In genomic region chr11:60811618-60812017, GRCm38 (mm10) we compare ENCODE assay signal across 8 mouse cellular contexts. TPM values are rescaled to one million over a fixed set of nuclear protein-coding genes. Genes with fewer than 3 reads are reported as not detected.
DNase-seq lines count a peak whose midpoint lies in the region; ATAC-seq and TF ChIP-seq lines count a peak whose summit lies in the region.
"Not testable (repeated sequence)": the region's sequence is repeated elsewhere in the genome, so short reads cannot be mapped to it uniquely, and the experiment has no call there.

Shmt1 (minus strand) TSS chr11:60811718.

- H3K4me3 ChIP-seq in MEL (ENCODE audit: control insufficient read depth in 1 of 2, insufficient read depth in 1 of 2, low read depth in 2 of 2, low read length in 2 of 2), result peak within 1 kb of the TSS; percentile 62 to 64
- peak within 1 kb of the TSS; percentile 28 for H3K4me3 ChIP-seq in cortical plate, adult 2 months (ENCODE audit: insufficient read depth, low read length)
- H3K4me3 ChIP-seq in heart, postnatal 0 days (ENCODE audit: low read depth, low read length), result peak within 1 kb of the TSS; percentile 44
- peak within 1 kb of the TSS; percentile 63 for H3K4me3 ChIP-seq in kidney, adult 2 months (ENCODE audit: insufficient read depth, low read depth, low read length)
- peak within 1 kb of the TSS; percentile 57 for H3K4me3 ChIP-seq in liver, embryonic 13.5 days (replicated peaks)
- H3K4me3 ChIP-seq in midbrain, embryonic 14.5 days (replicated peaks; ENCODE audit: low read depth, low read length), result peak within 1 kb of the TSS; percentile 40
- H3K4me3 ChIP-seq in testis, adult 2 months (ENCODE audit: control insufficient read depth, low read depth, low read length), result peak within 1 kb of the TSS; percentile 82

- ATAC-seq in heart, postnatal 0 days (ENCODE audit: insufficient read depth, low read depth); midbrain, embryonic 14.5 days (ENCODE audit: low FRiP score, low TSS enrichment): not testable (repeated sequence)
- 0 out of 2 replicates have a peak, but pooled peaks have one; percentile 1 for ATAC-seq in liver, embryonic 13.5 days (ENCODE audit: low read depth)

- peaks cover 19% of the 10 kb centered on the region for H3K79me2 ChIP-seq in MEL (ENCODE audit: control insufficient read depth, insufficient read depth, low read length, poor library complexity)

- peak within 1 kb of the TSS; percentile 71 for H3K9ac ChIP-seq in MEL (ENCODE audit: control insufficient read depth, low read depth, low read length, poor library complexity, severe bottlenecking)
- peak within 1 kb of the TSS; percentile 28; the same call in 1 of the 2 replicates for H3K9ac ChIP-seq in heart, postnatal 0 days (replicated peaks; ENCODE audit: low read depth, low read length)
- peak within 1 kb of the TSS; percentile 51 for H3K9ac ChIP-seq in liver, embryonic 13.5 days
- not testable (repeated sequence) for H3K9ac ChIP-seq in midbrain, embryonic 14.5 days (replicated peaks; ENCODE audit: low read length)

- H3K27ac ChIP-seq in MEL (ENCODE audit: control insufficient read depth, low read depth, low read length), result peak within 1 kb of the TSS; percentile 27
- H3K27ac ChIP-seq in cortical plate, adult 2 months (ENCODE audit: insufficient read depth, low read length); liver, embryonic 13.5 days; midbrain, embryonic 14.5 days (replicated peaks; ENCODE audit: low read depth, low read length): not testable (repeated sequence)
- peak within 1 kb of the TSS; percentile 33; the same call in 1 of the 2 replicates for H3K27ac ChIP-seq in heart, postnatal 0 days (ENCODE audit: low read depth)
- H3K27ac ChIP-seq in kidney, adult 2 months (ENCODE audit: insufficient read depth, low read depth, low read length), result peak within 1 kb of the TSS; percentile 95
- peak within 1 kb of the TSS; percentile 62 for H3K27ac ChIP-seq in testis, adult 2 months (ENCODE audit: control insufficient read depth, insufficient read depth, low read depth, low read length)

- not testable (repeated sequence) for H3K9me3 ChIP-seq in MEL (replicated peaks; ENCODE audit: insufficient read depth, low read length); heart, postnatal 0 days (replicated peaks; ENCODE audit: control insufficient read depth, low read length); liver, embryonic 13.5 days (replicated peaks); midbrain, embryonic 14.5 days (ENCODE audit: control insufficient read depth, low read length)

- peaks cover 0 to 29% of the 10 kb centered on the region in 2 experiments; a peak in 2 of 4 replicates for H3K36me3 ChIP-seq in MEL (ENCODE audit: control insufficient read depth in 1 of 2, insufficient read depth in 2 of 2, low read length in 2 of 2)
- not testable (repeated sequence) for H3K36me3 ChIP-seq in heart, postnatal 0 days (replicated peaks; ENCODE audit: control insufficient read depth, insufficient read depth, low read length); kidney, adult 2 months (ENCODE audit: control insufficient read depth, insufficient read depth, low read length); liver, embryonic 13.5 days; midbrain, embryonic 14.5 days (ENCODE audit: control insufficient read depth, insufficient read depth, low read length); testis, adult 2 months (ENCODE audit: control insufficient read depth, insufficient read depth, low read length)

- H3K4me1 ChIP-seq in MEL (ENCODE audit: control insufficient read depth in 1 of 2, insufficient read depth in 2 of 2, low read length in 2 of 2), result peaks cover 0 to 34% of the 10 kb centered on the region in 2 experiments; a peak in 3 of 4 replicates
- not testable (repeated sequence) for H3K4me1 ChIP-seq in cortical plate, adult 2 months (ENCODE audit: control insufficient read depth, insufficient read depth, low read length); midbrain, embryonic 14.5 days (ENCODE audit: control insufficient read depth, insufficient read depth, low read length)
- peaks cover 19% of the 10 kb centered on the region; the same call in 1 of the 2 replicates for H3K4me1 ChIP-seq in heart, postnatal 0 days (ENCODE audit: control insufficient read depth, insufficient read depth)
- H3K4me1 ChIP-seq in kidney, adult 2 months (ENCODE audit: control insufficient read depth, insufficient read depth, low read length), result peaks cover 21% of the 10 kb centered on the region
- peaks cover 45% of the 10 kb centered on the region for H3K4me1 ChIP-seq in liver, embryonic 13.5 days (replicated peaks)
- H3K4me1 ChIP-seq in testis, adult 2 months (ENCODE audit: control insufficient read depth, insufficient read depth, low read length), result peaks cover 10% of the 10 kb centered on the region

- WGBS in heart, postnatal 0 days, result 28% methylated on average over 6 of the region's 6 CpGs
- WGBS in kidney, adult 2 months, result 32% methylated on average over 6 of the region's 6 CpGs
- WGBS in liver, embryonic 13.5 days (ENCODE audit: insufficient replicate concordance), result 24% methylated on average over 6 of the region's 6 CpGs
- 35% methylated on average over 6 of the region's 6 CpGs for WGBS in midbrain, embryonic 14.5 days

- not testable (repeated sequence) for TF ChIP-seq POLR2A in MEL (IDR thresholded peaks at IDR 0.05; ENCODE audit: control insufficient read depth in 1 of 2, insufficient read depth in 1 of 2, low read depth in 1 of 2, low read length in 2 of 2, poor library complexity in 1 of 2); cortical plate, adult 2 months (IDR thresholded peaks at IDR 0.05; ENCODE audit: extremely low read depth, insufficient read depth, low read length); kidney, adult 2 months (IDR thresholded peaks at IDR 0.05; ENCODE audit: low read depth, low read length); testis, adult 2 months (IDR thresholded peaks at IDR 0.05; ENCODE audit: control insufficient read depth, low read depth, low read length)

- H3K4me2 ChIP-seq in heart, postnatal 0 days (ENCODE audit: low read depth, low read length), result peak within 1 kb of the TSS; percentile 60
- H3K4me2 ChIP-seq in liver, embryonic 13.5 days, result peak within 1 kb of the TSS; percentile 75
- peak within 1 kb of the TSS; percentile 86 for H3K4me2 ChIP-seq in midbrain, embryonic 14.5 days (ENCODE audit: low read length)

- TF ChIP-seq CTCF in MEL (IDR thresholded peaks at IDR 0.05 in 2 of 3, conservative IDR thresholded peaks at IDR 0.05 in 1 of 3; ENCODE audit: control insufficient read depth in 1 of 3, insufficient read depth in 1 of 3, low read depth in 2 of 3, low read length in 3 of 3, poor library complexity in 1 of 3, severe bottlenecking in 1 of 3); cortical plate, adult 2 months (IDR thresholded peaks at IDR 0.05; ENCODE audit: extremely low read depth, insufficient read depth, low read length); heart, postnatal 0 days (IDR thresholded peaks at IDR 0.05; ENCODE audit: low read depth); kidney, adult 2 months (conservative IDR thresholded peaks at IDR 0.05; ENCODE audit: insufficient read depth, insufficient read length, low read depth, low read length); testis, adult 2 months (IDR thresholded peaks at IDR 0.05; ENCODE audit: control insufficient read depth, insufficient read depth, insufficient replicate concordance, low read depth, low read length): not testable (repeated sequence)

- not testable (repeated sequence) for TF ChIP-seq EP300 in MEL (IDR thresholded peaks at IDR 0.05; ENCODE audit: low read depth in 1 of 2, low read length in 2 of 2); heart, postnatal 0 days (IDR thresholded peaks at IDR 0.05; ENCODE audit: low read depth)

- DNase-seq in MEL (ENCODE audit: low read depth, low spot score); gastrocnemius, adult 18-20 months (ENCODE audit: low spot score); heart, postnatal 0 days (ENCODE audit: low spot score); kidney, adult 2 months; liver, embryonic 13.5 days; midbrain, embryonic 14.5 days: not testable (repeated sequence)

- not testable (repeated sequence) for TF ChIP-seq RAD21 in MEL (IDR thresholded peaks at IDR 0.05; ENCODE audit: low read depth, low read length)

- H3K27me3 ChIP-seq in MEL (ENCODE audit: control insufficient read depth in 1 of 2, insufficient read depth in 2 of 2, low read length in 2 of 2); heart, postnatal 0 days (ENCODE audit: control insufficient read depth, insufficient read depth, low read length); kidney, adult 2 months (replicated peaks; ENCODE audit: control insufficient read depth, insufficient read depth, low read length); liver, embryonic 13.5 days; midbrain, embryonic 14.5 days (ENCODE audit: control insufficient read depth, insufficient read depth, low read length); testis, adult 2 months (ENCODE audit: control insufficient read depth, insufficient read depth, low read length): not testable (repeated sequence)

TF ChIP-seq in MEL, 35 proteins besides CTCF, POLR2A, EP300 and RAD21:
- TF ChIP-seq TBP (IDR thresholded peaks at IDR 0.05; ENCODE audit: low read depth, low read length), result 0 out of 2 replicates have a peak, but pooled peaks have one; percentile 16

RNA-seq across cellular contexts. Expression of gene Shmt1, which starts in this region (rescaled TPM):
- total RNA-seq in MEL (2012; rRNA removed), result 63.3 and 71.4 TPM in 2 replicates
- polyA plus RNA-seq in MEL (2012; ENCODE audit: insufficient read depth in 1 of 2, insufficient read length in 2 of 2, low read depth in 1 of 2, low replicate concordance in 2 of 2, missing spikeins in 1 of 2), result 10 to 100 TPM in 1 of 2 experiments, not detected in 1; 55.3 TPM
- 2.5 and 3.5 TPM in 2 replicates for polyA plus RNA-seq in cortical plate, adult 2 months (2012; rRNA removed)
- 10 to 100 TPM; 10.6 to 13.9 TPM for total RNA-seq in gastrocnemius, adult 18-20 months (2021)
- 34.6 and 77.7 TPM in 2 replicates for total RNA-seq in heart, postnatal 0 days (2014; rRNA removed; ENCODE audit: low replicate concordance)
- polyA plus RNA-seq in heart, postnatal 0 days (2015; fragmentation: Nextera tagmentation; extraction: Ambion mirVana), result 25.2 and 26.7 TPM in 2 replicates
- polyA plus RNA-seq in kidney, adult 2 months (2012; rRNA removed), result 108 and 120 TPM in 2 replicates
- polyA plus RNA-seq in liver, embryonic 13.5 days (2015; fragmentation: Nextera tagmentation; extraction: Ambion mirVana), result 50.1 and 54.2 TPM in 2 replicates
- polyA plus RNA-seq in midbrain, embryonic 14.5 days (2014; fragmentation: Nextera tagmentation; extraction: Ambion mirVana), result 4.8 and 6.7 TPM in 2 replicates
- polyA plus RNA-seq in testis, adult 2 months (2012; rRNA removed), result 39.3 and 51.5 TPM in 2 replicates

Comparison
In these comparisons a context has a peak if more than half of its experiments do, and no peak if none do; other contexts are left out.
1. H3K4me3 ChIP-seq: peak in every context shown above with its lines; median percentile 82 in testis, adult 2 months; 63 in MEL; 63 in kidney, adult 2 months; 57 in liver, embryonic 13.5 days; 44 in heart, postnatal 0 days; 40 in midbrain, embryonic 14.5 days; 28 in cortical plate, adult 2 months.